Mouse (Mus musculus) left cerebral cortex, adult 2 months (tissue): Measurements from ENCODE around the gene Nadsyn1. TPM values are rescaled to one million over a fixed set of nuclear protein-coding genes. Genes with fewer than 3 reads are reported as not detected.

Experiments
- DNase-seq, 2 experiments: peaks; one replicate each; pipeline ENCODE4 v3.0.0; 2021 to 2022; ENCODE audit warnings: low spot score in 2 of 2, mixed read lengths in 1 of 2; ENCODE audit errors: extremely low spot score in 1 of 2
- H3K27ac ChIP-seq: fragments of 200-600 bp; 2 replicates; pipeline ENCODE4 v1.8.1; 2022
- H3K4me3 ChIP-seq: fragments of 200-600 bp; 2 replicates; pipeline ENCODE4 v1.8.1; 2022
- CTCF ChIP-seq: fragments of 200-600 bp; IDR thresholded peaks from 2 replicates; pipeline ENCODE4 v1.8.1; 2022; ENCODE audit warnings: antibody characterized with exemption, mild to moderate bottlenecking, moderate library complexity
- intact Hi-C: fragments of 180-260 bp; cut with DNase I; formaldehyde crosslinking; loops from one replicate; pipeline ENCODE4 v1.15.1; 2025
- total RNA-seq, 2 experiments: library from RNA; stranded (reverse); gene quantifications; 2 replicates each; pipeline ENCODE4 v1.2.3; 2021

Gene Nadsyn1
- total RNA-seq, 2 experiments from 2014 or later, result 6.4 to 7.1 TPM

DNA sequence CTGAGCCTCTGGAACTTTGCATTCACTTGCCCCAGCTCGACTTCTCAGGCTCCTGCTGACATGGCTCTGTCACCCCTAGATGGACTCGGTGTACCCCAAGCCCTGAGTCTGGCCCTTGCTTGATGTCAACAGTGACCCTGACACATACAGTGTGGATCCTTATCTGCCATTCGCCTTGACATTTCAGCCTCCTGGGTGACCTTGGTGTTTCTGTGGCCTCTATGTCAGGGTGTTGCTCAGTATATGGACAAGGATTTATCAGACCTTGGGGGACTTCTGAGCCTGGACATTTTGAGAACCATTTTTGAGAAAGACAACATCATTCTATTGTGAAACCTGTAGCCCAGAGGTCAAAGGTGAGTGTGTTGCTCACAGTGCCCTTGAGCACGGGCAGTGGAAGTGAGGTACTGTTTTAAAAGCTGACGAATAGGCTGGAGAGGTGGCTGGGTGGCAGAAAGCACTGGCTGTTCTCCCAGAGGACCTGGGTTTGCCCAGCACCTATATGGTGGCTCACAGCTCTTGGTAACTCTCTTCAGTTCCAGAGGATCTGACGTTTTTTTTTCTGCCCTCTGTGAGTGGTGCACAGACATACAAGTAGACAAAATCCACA, 11.0 kb upstream of the Nadsyn1 start:
- no peak overlapping the region for H3K4me3 ChIP-seq
- intact Hi-C loops, result loop anchor here (10.0 kb wide), 3 partner anchors 241 to 641 kb away; partner anchors contain the start of gene Cttn
- no peak overlapping the region for H3K27ac ChIP-seq
- TF ChIP-seq CTCF, result no peak
- DNase-seq, result no peak

DNA sequence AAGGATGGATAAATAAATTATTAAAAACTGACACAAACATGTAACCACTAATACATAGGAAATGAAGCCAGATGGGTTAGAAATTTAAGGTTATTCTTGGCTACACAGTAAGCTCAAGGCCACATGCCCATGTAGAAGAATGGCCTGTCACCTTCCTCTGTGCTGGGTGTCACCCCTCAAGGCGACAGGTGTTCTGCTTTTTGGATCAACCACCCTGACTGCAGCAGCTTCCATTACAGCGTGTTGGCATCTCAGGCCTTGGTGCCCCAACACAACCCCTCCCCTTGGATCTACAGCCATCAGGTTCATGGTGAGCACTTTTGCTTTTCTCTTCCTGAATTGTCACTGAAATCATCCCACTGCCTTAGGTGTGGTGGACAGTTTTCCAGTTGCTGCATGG, 10.0 kb upstream of the Nadsyn1 start:
- DNase-seq, result no peak

DNA sequence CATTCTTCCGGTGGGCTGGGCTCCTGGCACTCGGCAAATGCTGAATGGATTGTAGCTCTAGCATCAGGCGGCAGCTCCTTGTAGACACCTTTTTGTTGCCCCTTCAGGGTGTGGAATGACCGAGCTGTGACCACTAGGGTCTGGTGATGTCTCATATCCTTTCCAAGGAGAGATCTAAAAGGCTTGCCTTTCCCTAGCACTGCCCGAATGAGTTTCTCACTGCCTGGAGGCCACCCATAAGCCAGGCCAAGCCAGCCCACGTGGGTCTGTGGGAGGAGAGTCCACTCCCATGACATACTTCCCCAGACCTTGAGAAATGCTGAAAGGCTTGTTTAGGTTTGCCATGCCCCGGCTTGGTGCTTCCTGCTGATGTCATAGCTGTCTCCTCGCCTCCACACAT, 9.5 kb upstream of the Nadsyn1 start:
- TF ChIP-seq CTCF, result no peak
- peak overlapping the region; percentile 3; the same call in 1 of the 2 replicates for H3K4me3 ChIP-seq
- intact Hi-C loops, result loop anchor here (10.0 kb wide), 3 partner anchors 243 to 643 kb away; partner anchors contain the start of gene Cttn
- DNase-seq, result no peak
- no peak overlapping the region for H3K27ac ChIP-seq

More for the DNA sequence above, 10.0 kb upstream of the Nadsyn1 start:
- no peak for TF ChIP-seq CTCF
- H3K4me3 ChIP-seq, result no peak overlapping the region
- H3K27ac ChIP-seq, result no peak overlapping the region
- intact Hi-C loops, result loop anchor here (10.0 kb wide), 3 partner anchors 242 to 642 kb away; partner anchors contain the start of gene Cttn

DNA sequence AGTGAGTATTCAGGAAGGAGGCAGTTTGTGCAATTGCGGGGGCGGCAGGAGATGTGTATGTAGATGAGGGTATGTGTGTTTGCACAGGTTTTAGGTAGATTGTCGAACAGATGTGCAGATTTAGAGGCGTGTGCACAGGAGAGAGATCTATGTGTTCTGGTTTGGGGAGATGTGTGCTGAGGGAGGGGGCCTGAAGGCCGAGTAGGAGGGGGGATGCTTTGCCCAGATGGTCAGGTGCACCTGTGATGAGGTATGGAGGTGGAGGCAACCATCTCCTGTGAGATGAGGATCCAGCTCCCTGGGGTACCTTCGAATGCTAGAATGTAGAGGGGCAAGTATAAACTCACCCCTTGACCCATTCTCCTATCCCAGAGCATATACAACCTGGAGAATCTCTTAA, 7.8 kb upstream of the Nadsyn1 start:
- intact Hi-C loops, result loop anchor here (1.0 to 10.0 kb wide), 4 partner anchors 77 to 644 kb away; partner anchors contain the start of gene Cttn
- H3K27ac ChIP-seq, result peak overlapping the region; percentile 71
- DNase-seq, result no peak
- peak overlapping the region; percentile 74 for H3K4me3 ChIP-seq
- no peak for TF ChIP-seq CTCF

DNA sequence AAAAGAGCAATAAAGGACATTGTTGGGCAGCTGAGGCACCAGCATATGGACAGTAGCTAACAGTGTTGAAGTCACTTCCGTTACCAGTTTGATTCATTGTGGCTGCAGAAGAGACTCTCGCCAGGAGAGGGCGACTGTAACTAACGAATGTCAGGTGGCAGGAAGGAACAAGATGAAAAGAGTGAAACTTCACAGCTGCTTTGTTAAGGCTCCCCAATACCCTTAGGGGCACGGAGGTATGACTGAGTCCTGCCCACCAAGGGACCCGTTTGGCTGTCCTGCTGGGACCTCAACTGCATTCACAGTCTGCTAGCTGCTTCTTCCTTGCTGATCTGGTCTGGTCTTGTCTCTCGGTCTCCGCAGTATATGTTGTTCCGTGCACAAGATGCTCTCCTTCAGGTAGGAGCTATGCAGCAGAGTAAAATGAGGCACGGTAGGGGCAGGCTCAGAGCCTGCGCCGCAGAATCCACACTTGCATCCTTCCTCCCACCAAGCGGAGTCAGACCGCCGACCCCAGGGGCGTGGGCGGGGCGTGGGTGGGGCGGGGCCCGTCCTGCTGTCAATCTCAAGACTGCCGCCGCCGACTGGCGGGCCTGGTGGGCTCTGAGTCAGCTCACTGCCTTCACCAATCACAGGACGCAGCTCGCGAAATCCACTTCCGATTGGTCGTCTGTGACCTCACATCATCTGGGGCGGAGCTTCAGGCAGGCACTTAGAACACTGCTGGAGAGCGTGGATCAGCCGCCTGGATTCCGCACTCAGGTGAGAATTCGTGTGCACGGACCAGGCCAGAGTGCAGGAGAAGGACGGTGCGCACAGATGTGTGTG, 7.1 kb upstream of the Nadsyn1 start:
- peak overlapping the region; percentile 92 for H3K27ac ChIP-seq
- TF ChIP-seq CTCF, result peak; percentile 88
- H3K4me3 ChIP-seq, result peak overlapping the region; percentile 74
- peak; percentile 92 to 95 for DNase-seq
- intact Hi-C loops, result loop anchor here (1.0 to 10.0 kb wide), 6 partner anchors 78 to 725 kb away; partner anchors contain the start of genes Cttn and Ppfia1

DNA sequence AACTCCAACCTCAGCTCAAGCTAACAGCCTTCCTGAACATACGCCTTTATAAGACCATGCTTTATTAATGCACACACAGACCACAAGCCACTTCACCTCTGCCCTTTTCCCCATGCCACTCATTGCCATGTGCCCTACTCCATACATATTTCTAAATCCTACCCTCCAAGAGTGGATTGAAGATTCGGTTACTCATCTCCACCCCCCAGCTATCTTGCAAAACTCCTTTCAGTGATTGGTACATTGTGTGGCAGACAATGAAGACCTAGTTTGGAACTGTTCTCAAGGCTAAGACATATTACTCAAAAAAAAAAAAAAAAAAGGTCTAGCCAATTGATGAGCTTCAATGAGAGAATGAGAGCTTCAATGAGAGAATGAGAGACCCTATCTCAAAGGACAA, 4.3 kb upstream of the Nadsyn1 start:
- no peak overlapping the region for H3K27ac ChIP-seq
- no peak overlapping the region for H3K4me3 ChIP-seq
- intact Hi-C loops, result loop anchor here (10.0 kb wide), 2 partner anchors 348 to 728 kb away; partner anchors contain the start of gene Ppfia1
- DNase-seq, result no peak
- no peak for TF ChIP-seq CTCF

DNA sequence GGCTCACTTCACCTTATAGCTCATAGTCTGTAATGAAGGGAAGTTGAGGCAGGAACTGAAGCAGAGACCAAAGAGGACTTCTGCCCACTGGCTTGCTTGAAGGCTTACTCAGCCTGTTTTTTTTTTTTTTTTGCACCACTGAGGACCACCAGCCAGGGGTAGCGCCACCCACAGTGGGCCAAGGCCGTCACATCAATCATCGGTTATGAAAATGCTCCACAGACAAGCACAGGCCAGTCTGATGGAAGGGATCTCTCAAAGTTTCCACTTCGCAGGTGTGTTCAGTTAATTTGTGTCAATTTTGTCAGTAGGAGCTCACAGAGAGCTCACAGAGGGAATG, 587 bp upstream of the Nadsyn1 start:
- intact Hi-C loops, result loop anchor here (5.0 to 10.0 kb wide), 3 partner anchors 84 to 732 kb away; partner anchors contain the start of gene Ppfia1
- peak overlapping the region; percentile 65 for H3K4me3 ChIP-seq
- DNase-seq, result no peak
- no peak for TF ChIP-seq CTCF
- H3K27ac ChIP-seq, result peak overlapping the region; percentile 97

DNA sequence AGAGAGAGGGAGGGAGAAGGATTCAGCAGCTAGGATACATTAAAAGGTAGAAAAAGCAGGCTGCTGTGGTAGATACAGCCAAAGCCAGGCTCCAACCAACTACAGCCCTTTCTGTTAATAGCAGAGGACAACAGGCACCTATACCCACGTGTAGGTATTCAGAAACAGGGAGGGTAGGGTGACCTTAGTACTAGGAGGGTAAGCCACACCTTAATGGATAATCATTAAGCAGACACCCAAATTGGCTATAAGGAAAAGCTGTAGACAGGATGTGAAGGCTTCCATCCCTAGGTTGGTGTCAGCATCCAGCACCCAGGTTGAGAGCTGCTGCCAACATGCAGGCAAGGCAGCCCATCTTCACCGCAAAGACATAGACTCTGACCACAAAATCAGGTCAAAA, 1.4 kb downstream of the Nadsyn1 start:
- no peak overlapping the region for H3K27ac ChIP-seq
- intact Hi-C loops, result loop anchor here (5.0 to 10.0 kb wide), 3 partner anchors 86 to 734 kb away; partner anchors contain the start of gene Ppfia1
- H3K4me3 ChIP-seq, result no peak overlapping the region
- TF ChIP-seq CTCF, result no peak
- no peak for DNase-seq

DNA sequence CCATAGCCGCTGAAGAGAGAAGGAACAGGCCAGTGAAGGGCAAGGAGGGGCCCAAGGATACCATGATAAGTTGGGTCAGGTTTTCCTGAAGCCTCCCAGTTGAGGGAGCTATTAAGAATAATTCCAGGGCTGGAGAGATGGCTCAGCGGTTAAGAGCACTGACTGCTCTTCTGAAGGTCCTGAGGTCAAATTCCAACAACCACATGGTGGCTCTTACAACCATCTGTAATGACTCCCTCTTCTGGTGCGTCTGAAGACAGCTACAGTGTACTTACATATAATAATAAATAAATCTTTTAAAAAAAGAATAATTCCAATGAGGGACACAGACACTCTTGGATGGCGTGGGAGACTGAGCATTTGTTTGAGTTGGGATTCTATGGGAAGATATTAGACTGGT, 3.4 kb downstream of the Nadsyn1 start:
- no peak for TF ChIP-seq CTCF
- DNase-seq, result no peak
- intact Hi-C loops, result no loop called here
- H3K27ac ChIP-seq, result no peak overlapping the region
- no peak overlapping the region for H3K4me3 ChIP-seq

DNA sequence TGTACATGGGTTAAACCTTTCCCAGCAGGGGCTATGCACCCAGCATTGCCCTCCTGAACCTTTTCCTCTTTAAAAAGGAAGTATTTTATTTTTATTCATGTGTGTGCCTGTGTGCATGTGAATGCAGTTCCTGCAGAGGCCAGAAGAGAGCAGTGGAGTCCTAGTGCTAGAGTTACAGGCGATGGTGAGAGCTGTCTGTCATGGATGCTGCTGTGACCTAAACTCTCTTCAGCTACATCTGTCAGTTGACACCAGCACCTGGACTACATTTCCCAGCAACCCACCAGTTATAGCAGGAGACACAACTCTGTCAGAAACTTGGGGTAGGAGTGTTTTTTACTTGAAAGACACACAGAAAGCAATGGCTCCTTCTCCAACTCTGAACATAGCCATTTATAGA, 13.7 kb downstream of the Nadsyn1 start:
- Histone ChIP-seq H3K27ac (no peak overlapping the region), H3K4me3 (no peak overlapping the region)
- intact Hi-C loops, result no loop called here
- TF ChIP-seq CTCF, result peak; percentile 45
- DNase-seq, result no peak

DNA sequence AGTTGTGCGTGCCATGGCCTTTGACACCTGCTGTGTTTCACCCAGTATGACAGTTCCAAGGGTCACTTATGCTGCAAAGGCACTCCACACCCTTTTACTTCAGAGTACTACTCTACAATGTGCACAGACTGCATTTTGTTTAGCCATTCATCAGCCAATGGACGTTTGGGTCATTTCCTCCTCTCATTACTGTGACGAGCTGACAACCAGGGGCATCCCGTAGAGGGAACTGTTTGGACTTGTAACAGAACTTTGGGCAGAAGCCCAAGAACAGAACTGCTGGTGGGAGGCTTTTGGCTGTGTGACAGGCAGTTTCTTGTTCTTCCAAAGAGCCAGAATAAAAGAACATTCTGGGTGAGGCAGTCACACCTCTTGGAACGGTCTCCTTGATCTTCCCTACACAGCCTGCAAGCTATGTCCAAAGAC, 17.4 kb downstream of the Nadsyn1 start:
- DNase-seq, result no peak
- intact Hi-C loops, result no loop called here
- Histone ChIP-seq H3K27ac (no peak overlapping the region), H3K4me3 (no peak overlapping the region)
- TF ChIP-seq CTCF, result no peak
